Mouse (Mus musculus) kidney, postnatal 0 days (tissue): ENCODE measurements around the gene Arnt2. TPM values are rescaled to one million over a fixed set of nuclear protein-coding genes. Genes with fewer than 3 reads are reported as not detected.

Experiments
- ATAC-seq: fragments of 200-750 bp; cut with Nextera tagmentation; replicated peaks from 2 replicates; pipeline ENCODE4 v1.8.0; 2017; ENCODE audit warnings: low read depth, moderate number of reproducible peaks, moderate TSS enrichment, moderate library complexity; ENCODE audit not compliant: low FRiP score
- DNase-seq: peaks from one replicate; pipeline ENCODE4 v3.0.0-alpha.2; 2016; ENCODE audit warnings: low spot score
- H3K27ac ChIP-seq: fragments of 300-500 bp; sonication (generic); 2 replicates; pipeline ENCODE4 v1.5.1; 2014; ENCODE audit warnings: mild to moderate bottlenecking
- H3K27me3 ChIP-seq: fragments of 300-500 bp; sonication (generic); 2 replicates; pipeline ENCODE4 v1.6.1; 2014; ENCODE audit warnings: low read length, mixed read lengths; ENCODE audit not compliant: insufficient read depth
- H3K36me3 ChIP-seq: fragments of 300-500 bp; sonication (generic); 2 replicates; pipeline ENCODE4 v1.6.1; 2014; ENCODE audit warnings: low read length, mixed read lengths; ENCODE audit not compliant: insufficient read depth
- H3K4me1 ChIP-seq: fragments of 300-500 bp; sonication (generic); replicated peaks from 2 replicates; pipeline ENCODE4 v1.6.1; 2014; ENCODE audit warnings: antibody characterized with exemption, low read length, mixed read lengths; ENCODE audit not compliant: insufficient read depth
- H3K4me2 ChIP-seq: fragments of 300-500 bp; sonication (generic); 2 replicates; pipeline ENCODE4 v1.6.1; 2014; ENCODE audit warnings: mild to moderate bottlenecking, low read length, moderate library complexity, mixed read lengths
- H3K4me3 ChIP-seq: fragments of 300-500 bp; sonication (generic); replicated peaks from 2 replicates; pipeline ENCODE4 v1.5.1; 2014; ENCODE audit warnings: low read depth, low read length
- H3K9ac ChIP-seq: fragments of 300-500 bp; sonication (generic); 2 replicates; pipeline ENCODE4 v1.6.1; 2014; ENCODE audit warnings: low read depth, low read length
- H3K9me3 ChIP-seq: fragments of 300-500 bp; sonication (generic); replicated peaks from 2 replicates; pipeline ENCODE4 v1.6.1; 2016; ENCODE audit warnings: low read length, inconsistent platforms, mixed read lengths
- CTCF ChIP-seq: IDR thresholded peaks from 2 replicates; pipeline ENCODE4 v1.5.1; 2016; ENCODE audit warnings: antibody characterized with exemption, low read depth, mild to moderate bottlenecking, moderate library complexity
- WGBS: fragments of 180-500 bp; shearing (Covaris S2); extraction: QIAGEN DNeasy Blood & Tissue Kit; methylation state at CpG from one replicate; pipeline ENCODE4 v1.1.7; 2014; 5-methylcytosine and 5-hydroxymethylcytosine counted together
- polyA plus RNA-seq: library from polyadenylated mRNA; unstranded; fragments of >200 nt; fragmentation: Nextera tagmentation; extraction: Ambion mirVana; gene quantifications from 2 replicates; pipeline ENCODE4 v1.2.1, GENCODE M21; 2015

Arnt2 gene
- polyA plus RNA-seq, 1 experiment from 2014 or later, result 8.4 TPM

GRCm38 (mm10) chr7:84358426-84358825 is 51.5 kb downstream of the Arnt2 start:
- 33% methylated on average over 1 of the region's 1 CpGs for WGBS
- DNase-seq (peak; percentile 86), ATAC-seq (peak; percentile 84)
- Histone ChIP-seq H3K27me3 (no peaks in the 10 kb centered on the region), H3K36me3 (no peaks in the 10 kb centered on the region), H3K9me3 (no peaks in the 10 kb centered on the region), H3K4me1 (no peaks in the 10 kb centered on the region), H3K4me3 (no peak overlapping the region), H3K9ac (no peak overlapping the region), H3K27ac (peak overlapping the region; percentile 70; the same call in 1 of the 2 replicates), H3K4me2 (no peak overlapping the region)
- no peak for TF ChIP-seq CTCF

- Histone ChIP-seq H3K4me2 (no peak overlapping the region), H3K9me3 (no peaks in the 10 kb centered on the region), H3K9ac (no peak overlapping the region), H3K4me1 (no peaks in the 10 kb centered on the region), H3K27me3 (no peaks in the 10 kb centered on the region), H3K27ac (no peak overlapping the region), H3K4me3 (no peak overlapping the region), H3K36me3 (no peaks in the 10 kb centered on the region)
- TF ChIP-seq CTCF, result peak; percentile 84
- 54% methylated on average over 10 of the region's 10 CpGs for WGBS
- peak; percentile 67 for ATAC-seq
- peak; percentile 83 for DNase-seq
Measured at GRCm38 (mm10) chr7:84355619-84356570, 54.1 kb downstream of the Arnt2 start.

- H3K27ac ChIP-seq, result no peak overlapping the region
- no peaks in the 10 kb centered on the region for H3K36me3 ChIP-seq
- no peak for TF ChIP-seq CTCF
- H3K4me1 ChIP-seq, result no peaks in the 10 kb centered on the region
- H3K9me3 ChIP-seq, result no peaks in the 10 kb centered on the region
- H3K27me3 ChIP-seq, result no peaks in the 10 kb centered on the region
- no peak overlapping the region for H3K4me2 ChIP-seq
- no peak overlapping the region for H3K4me3 ChIP-seq
- no peak for DNase-seq
- no peak for ATAC-seq
- H3K9ac ChIP-seq, result no peak overlapping the region
- WGBS, result 86% methylated on average over 2 of the region's 2 CpGs
Measured at GRCm38 (mm10) chr7:84354890-84355289, 55.1 kb downstream of the Arnt2 start.

GRCm38 (mm10) chr7:84350529-84350928 is 59.4 kb downstream of the Arnt2 start:
- ATAC-seq, result no peak
- Histone ChIP-seq H3K27me3 (no peaks in the 10 kb centered on the region), H3K9me3 (no peaks in the 10 kb centered on the region), H3K4me1 (no peaks in the 10 kb centered on the region), H3K36me3 (no peaks in the 10 kb centered on the region), H3K27ac (no peak overlapping the region), H3K4me3 (no peak overlapping the region), H3K9ac (no peak overlapping the region), H3K4me2 (no peak overlapping the region)
- no peak for TF ChIP-seq CTCF
- no peak for DNase-seq

- no peaks in the 10 kb centered on the region for H3K36me3 ChIP-seq
- no peak overlapping the region for H3K9ac ChIP-seq
- no peaks in the 10 kb centered on the region for H3K27me3 ChIP-seq
- ATAC-seq (no peak), DNase-seq (no peak)
- H3K9me3 ChIP-seq, result no peaks in the 10 kb centered on the region
- WGBS, result 76% methylated on average over 2 of the region's 2 CpGs
- no peak overlapping the region for H3K27ac ChIP-seq
- no peaks in the 10 kb centered on the region for H3K4me1 ChIP-seq
- no peak for TF ChIP-seq CTCF
- no peak overlapping the region for H3K4me3 ChIP-seq
- no peak overlapping the region for H3K4me2 ChIP-seq
Measured at GRCm38 (mm10) chr7:84349976-84350375, 60.0 kb downstream of the Arnt2 start.

- no peaks in the 10 kb centered on the region for H3K36me3 ChIP-seq
- no peak overlapping the region for H3K4me3 ChIP-seq
- H3K27me3 ChIP-seq, result no peaks in the 10 kb centered on the region
- DNase-seq, result no peak
- no peak overlapping the region for H3K27ac ChIP-seq
- no peak for ATAC-seq
- 90% methylated on average over 9 of the region's 9 CpGs for WGBS
- no peaks in the 10 kb centered on the region for H3K9me3 ChIP-seq
- H3K4me2 ChIP-seq, result no peak overlapping the region
- no peak for TF ChIP-seq CTCF
- no peak overlapping the region for H3K9ac ChIP-seq
- H3K4me1 ChIP-seq, result no peaks in the 10 kb centered on the region
Measured at GRCm38 (mm10) chr7:84348145-84348911, 61.6 kb downstream of the Arnt2 start.
